Mouse (Mus musculus): ENCODE data around the gene Msn. TPM values are rescaled to one million over a fixed set of nuclear protein-coding genes. Genes with fewer than 3 reads are reported as not detected.

Gene Msn
- polyA plus RNA-seq, 1 experiment from 2014 or later, result 66.1 TPM

GRCm38 (mm10) chrX:96117366-96117765, 21.5 kb downstream of the Msn start:
- Histone ChIP-seq H3K36me3 (no peaks in the 10 kb centered on the region), H3K9ac (replicated peaks) (no peak overlapping the region), H3K4me2 (no peak overlapping the region), H3K27me3 (no peaks in the 10 kb centered on the region), H3K4me3 (replicated peaks) (no peak overlapping the region), H3K9me3 (no peaks in the 10 kb centered on the region), H3K27ac (no peak overlapping the region), H3K4me1 (replicated peaks) (no peaks in the 10 kb centered on the region)
- 92% methylated on average over 1 of the region's 1 CpGs for WGBS
- ATAC-seq (ENCODE audit: insufficient number of reproducible peaks, insufficient read depth, low FRiP score, low TSS enrichment, low read depth), result no peak

DNA sequence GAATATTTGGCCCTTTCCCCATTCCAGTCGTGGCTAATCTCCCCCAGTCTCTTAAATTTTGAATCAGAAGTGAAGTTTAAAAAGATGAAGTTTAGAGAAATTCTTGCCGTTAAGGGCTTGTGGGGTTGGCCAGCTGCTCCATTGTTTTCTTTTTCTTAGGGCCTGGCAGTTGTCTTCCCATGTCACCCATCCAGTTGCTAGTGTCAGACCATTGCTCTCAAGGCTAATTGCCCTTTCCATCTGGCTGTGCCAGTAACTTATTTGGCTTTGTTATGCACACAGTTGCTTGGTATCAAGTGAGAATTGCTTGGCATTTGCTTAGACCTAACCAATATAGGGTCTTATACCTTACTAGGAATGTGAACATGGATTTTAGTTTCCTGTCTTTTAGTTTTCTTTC, 24.2 kb downstream of the Msn start:
- H3K4me1 ChIP-seq (replicated peaks), result no peaks in the 10 kb centered on the region
- no peaks in the 10 kb centered on the region for H3K36me3 ChIP-seq
- no peak overlapping the region for H3K4me2 ChIP-seq
- H3K27ac ChIP-seq, result no peak overlapping the region
- no peak for ATAC-seq (ENCODE audit: insufficient number of reproducible peaks, insufficient read depth, low FRiP score, low TSS enrichment, low read depth)
- H3K27me3 ChIP-seq, result no peaks in the 10 kb centered on the region
- no peaks in the 10 kb centered on the region for H3K9me3 ChIP-seq
- 79% methylated on average over 2 of the region's 2 CpGs for WGBS
- no peak overlapping the region for H3K9ac ChIP-seq (replicated peaks)
- H3K4me3 ChIP-seq (replicated peaks), result no peak overlapping the region

GRCm38 (mm10) chrX:96121912-96122311, 26.1 kb downstream of the Msn start:
- H3K27ac ChIP-seq, result no peak overlapping the region
- WGBS, result 67% methylated on average over 1 of the region's 1 CpGs
- no peaks in the 10 kb centered on the region for H3K36me3 ChIP-seq
- no peak overlapping the region for H3K4me3 ChIP-seq (replicated peaks)
- H3K9ac ChIP-seq (replicated peaks), result no peak overlapping the region
- H3K27me3 ChIP-seq, result no peaks in the 10 kb centered on the region
- no peak overlapping the region for H3K4me2 ChIP-seq
- no peaks in the 10 kb centered on the region for H3K9me3 ChIP-seq
- H3K4me1 ChIP-seq (replicated peaks), result no peaks in the 10 kb centered on the region
- no peak for ATAC-seq (ENCODE audit: insufficient number of reproducible peaks, insufficient read depth, low FRiP score, low TSS enrichment, low read depth)

GRCm38 (mm10) chrX:96126803-96127202, 31.0 kb downstream of the Msn start:
- WGBS, result 91% methylated on average over 3 of the region's 3 CpGs
- Histone ChIP-seq H3K36me3 (no peaks in the 10 kb centered on the region), H3K9me3 (no peaks in the 10 kb centered on the region), H3K27me3 (no peaks in the 10 kb centered on the region), H3K4me2 (no peak overlapping the region), H3K27ac (no peak overlapping the region), H3K4me3 (replicated peaks) (no peak overlapping the region), H3K4me1 (replicated peaks) (no peaks in the 10 kb centered on the region), H3K9ac (replicated peaks) (no peak overlapping the region)
- no peak for ATAC-seq (ENCODE audit: insufficient number of reproducible peaks, insufficient read depth, low FRiP score, low TSS enrichment, low read depth)

DNA sequence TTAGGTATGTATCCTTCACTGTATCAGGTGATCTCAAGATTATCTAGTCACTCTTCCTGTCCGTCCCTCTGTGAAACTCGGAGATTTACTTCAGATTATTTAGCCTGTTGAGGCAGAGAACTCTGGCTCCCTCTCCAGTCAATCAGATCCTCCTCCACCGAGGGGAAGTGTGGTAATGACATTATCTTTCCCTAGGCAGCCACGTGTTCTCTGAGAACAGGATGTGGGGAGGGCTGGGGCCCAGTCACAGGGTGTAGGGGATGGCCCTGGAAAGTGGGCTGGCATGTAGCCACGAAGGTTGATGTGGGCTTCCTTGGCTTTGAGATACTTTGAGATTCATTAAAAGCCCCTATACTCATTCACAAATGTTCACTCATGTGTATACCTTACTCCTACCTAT, 34.3 kb downstream of the Msn start:
- 50% methylated on average over 5 of the region's 5 CpGs for WGBS
- no peak overlapping the region for H3K9ac ChIP-seq (replicated peaks)

GRCm38 (mm10) chrX:96130663-96131062, 34.8 kb downstream of the Msn start:
- Histone ChIP-seq H3K9me3 (no peaks in the 10 kb centered on the region), H3K4me3 (replicated peaks) (no peak overlapping the region), H3K36me3 (no peaks in the 10 kb centered on the region), H3K9ac (replicated peaks) (no peak overlapping the region), H3K4me2 (no peak overlapping the region), H3K27ac (no peak overlapping the region), H3K4me1 (replicated peaks) (no peaks in the 10 kb centered on the region), H3K27me3 (peaks cover 12% of the 10 kb centered on the region; the same call in 1 of the 2 replicates)
- 56% methylated on average over 6 of the region's 6 CpGs for WGBS
- ATAC-seq (ENCODE audit: insufficient number of reproducible peaks, insufficient read depth, low FRiP score, low TSS enrichment, low read depth), result no peak

More for the DNA sequence above, 34.3 kb downstream of the Msn start:
- no peak overlapping the region for H3K27ac ChIP-seq
- peaks cover 12% of the 10 kb centered on the region; the same call in 1 of the 2 replicates for H3K27me3 ChIP-seq
- H3K4me3 ChIP-seq (replicated peaks), result no peak overlapping the region
- no peak for ATAC-seq (ENCODE audit: insufficient number of reproducible peaks, insufficient read depth, low FRiP score, low TSS enrichment, low read depth)
- H3K4me1 ChIP-seq (replicated peaks), result no peaks in the 10 kb centered on the region
- no peaks in the 10 kb centered on the region for H3K9me3 ChIP-seq
- no peaks in the 10 kb centered on the region for H3K36me3 ChIP-seq
- no peak overlapping the region for H3K4me2 ChIP-seq

DNA sequence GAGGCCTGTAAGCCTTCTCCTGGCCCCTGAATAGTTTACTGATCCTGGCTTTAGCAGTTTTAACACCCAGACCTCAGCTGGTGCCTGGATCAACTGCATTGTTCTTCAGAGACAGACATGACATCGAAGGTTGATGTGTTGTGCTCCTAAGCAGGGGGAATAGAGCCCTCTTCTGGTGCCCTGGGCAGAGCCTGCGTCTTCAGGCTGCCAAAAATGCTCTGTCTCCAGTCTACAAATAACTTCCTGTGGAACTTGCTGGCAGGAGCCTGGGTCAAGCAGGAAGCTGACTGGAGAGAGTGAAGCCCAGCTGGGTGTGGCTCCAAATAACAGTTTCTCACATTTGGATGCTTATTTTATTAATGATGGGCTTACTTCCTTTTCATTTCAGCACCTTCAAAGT, 37.4 kb downstream of the Msn start:
- H3K36me3 ChIP-seq, result no peaks in the 10 kb centered on the region
- H3K4me1 ChIP-seq (replicated peaks), result no peaks in the 10 kb centered on the region
- no peak overlapping the region for H3K9ac ChIP-seq (replicated peaks)
- no peaks in the 10 kb centered on the region for H3K9me3 ChIP-seq
- H3K4me2 ChIP-seq, result no peak overlapping the region
- no peak overlapping the region for H3K4me3 ChIP-seq (replicated peaks)
- WGBS, result 60% methylated on average over 2 of the region's 2 CpGs
- no peak for ATAC-seq (ENCODE audit: insufficient number of reproducible peaks, insufficient read depth, low FRiP score, low TSS enrichment, low read depth)
- no peak overlapping the region for H3K27ac ChIP-seq
- peaks cover 12% of the 10 kb centered on the region; the same call in 1 of the 2 replicates for H3K27me3 ChIP-seq

DNA sequence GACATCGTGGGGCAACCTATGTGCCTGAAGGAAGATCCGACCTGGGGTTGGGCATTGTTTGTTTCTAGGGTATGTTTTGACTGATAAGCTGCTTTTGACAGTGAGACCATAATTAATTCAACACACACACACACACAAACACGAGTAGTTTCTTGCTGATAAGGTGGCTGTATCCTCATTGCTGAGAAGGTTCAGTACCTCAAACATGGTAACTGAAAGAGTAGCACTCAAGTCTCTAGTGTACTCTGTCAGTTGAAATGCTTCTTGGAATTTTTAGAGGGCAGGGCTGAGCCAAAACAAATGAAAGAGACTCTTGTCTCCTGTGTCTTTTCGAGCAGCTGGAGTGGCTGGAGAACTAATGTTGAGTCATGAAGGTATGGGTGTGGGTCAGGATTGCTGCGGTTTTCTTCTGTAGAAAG, 38.4 kb downstream of the Msn start:
- H3K9ac ChIP-seq (replicated peaks), result no peak overlapping the region
- WGBS, result 75% methylated on average over 5 of the region's 5 CpGs
- no peak for ATAC-seq (ENCODE audit: insufficient number of reproducible peaks, insufficient read depth, low FRiP score, low TSS enrichment, low read depth)
- no peak overlapping the region for H3K4me3 ChIP-seq (replicated peaks)
- H3K36me3 ChIP-seq, result no peaks in the 10 kb centered on the region
- no peak overlapping the region for H3K27ac ChIP-seq
- no peaks in the 10 kb centered on the region for H3K4me1 ChIP-seq (replicated peaks)
- H3K27me3 ChIP-seq, result peaks cover 12% of the 10 kb centered on the region; the same call in 1 of the 2 replicates
- no peak overlapping the region for H3K4me2 ChIP-seq
- no peaks in the 10 kb centered on the region for H3K9me3 ChIP-seq

DNA sequence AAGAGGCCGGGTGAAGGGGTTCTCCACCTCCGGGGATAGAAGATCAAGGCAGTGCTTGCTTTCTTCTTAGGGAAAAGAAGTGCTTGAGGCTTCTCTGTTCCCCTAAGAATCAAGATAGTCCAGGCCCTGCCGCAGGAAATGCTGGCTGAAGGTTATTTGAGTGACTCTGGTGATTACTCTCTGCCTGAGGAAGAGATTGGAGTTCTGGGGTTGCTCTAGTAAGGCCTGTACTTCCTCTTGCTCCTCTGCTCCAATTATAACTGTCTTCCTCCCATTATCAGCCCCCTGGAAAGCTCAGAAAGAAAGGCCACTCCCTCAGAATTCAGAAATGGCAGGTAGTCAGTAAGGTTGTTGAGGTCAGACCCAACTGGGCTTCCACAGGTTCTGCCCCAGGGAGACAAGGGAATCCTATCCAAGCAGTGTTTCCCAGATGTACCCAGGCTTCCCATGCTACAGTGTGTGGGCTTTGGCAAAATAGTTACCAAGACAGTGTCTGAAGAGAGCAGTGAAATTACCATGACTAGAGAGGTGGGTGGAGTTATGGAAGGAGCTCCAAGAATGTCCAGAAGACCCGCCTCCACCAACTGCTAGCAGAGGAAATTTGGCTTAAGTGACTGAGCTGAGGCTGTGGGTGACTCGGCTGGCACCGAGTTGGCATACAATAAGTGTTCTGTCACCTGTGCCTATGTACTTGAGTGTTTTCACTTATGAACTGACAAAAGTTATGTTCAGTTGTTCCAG, 39.2 kb downstream of the Msn start:
- Histone ChIP-seq H3K9me3 (no peaks in the 10 kb centered on the region), H3K27ac (no peak overlapping the region), H3K4me1 (replicated peaks) (no peaks in the 10 kb centered on the region), H3K9ac (replicated peaks) (no peak overlapping the region), H3K27me3 (peaks cover 12% of the 10 kb centered on the region; the same call in 1 of the 2 replicates), H3K36me3 (no peaks in the 10 kb centered on the region), H3K4me2 (no peak overlapping the region), H3K4me3 (replicated peaks) (no peak overlapping the region)
- 77% methylated on average over 6 of the region's 6 CpGs for WGBS
- ATAC-seq (ENCODE audit: insufficient number of reproducible peaks, insufficient read depth, low FRiP score, low TSS enrichment, low read depth), result no peak

DNA sequence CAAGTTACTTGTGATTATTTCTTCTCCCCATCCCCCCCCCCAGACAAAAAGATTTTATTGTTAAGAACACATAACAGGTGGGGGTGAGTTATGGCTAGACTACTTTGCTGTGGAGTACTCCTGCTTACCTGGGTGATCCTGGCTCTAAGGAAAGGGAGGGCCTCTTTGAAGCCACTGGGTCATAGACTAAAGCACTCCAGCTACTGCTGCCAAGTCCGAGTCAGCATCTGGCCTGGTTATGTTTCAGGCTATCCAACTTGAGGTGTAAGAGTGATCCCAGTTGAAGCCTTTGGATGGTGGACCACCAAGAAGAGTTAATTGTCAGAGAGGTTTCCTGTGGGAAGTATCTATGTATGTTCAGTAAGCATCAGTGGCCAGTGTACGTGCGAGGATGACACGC, 39.7 kb downstream of the Msn start:
- WGBS, result 88% methylated on average over 4 of the region's 4 CpGs
- Histone ChIP-seq H3K9me3 (no peaks in the 10 kb centered on the region), H3K27ac (no peak overlapping the region), H3K4me2 (no peak overlapping the region), H3K4me1 (replicated peaks) (no peaks in the 10 kb centered on the region), H3K4me3 (replicated peaks) (no peak overlapping the region), H3K36me3 (no peaks in the 10 kb centered on the region), H3K27me3 (peaks cover 12% of the 10 kb centered on the region; the same call in 1 of the 2 replicates), H3K9ac (replicated peaks) (no peak overlapping the region)
- ATAC-seq (ENCODE audit: insufficient number of reproducible peaks, insufficient read depth, low FRiP score, low TSS enrichment, low read depth), result no peak

- Histone ChIP-seq H3K4me2 (no peak overlapping the region), H3K36me3 (no peaks in the 10 kb centered on the region), H3K4me1 (replicated peaks) (no peaks in the 10 kb centered on the region), H3K4me3 (replicated peaks) (no peak overlapping the region), H3K27ac (no peak overlapping the region), H3K9me3 (no peaks in the 10 kb centered on the region), H3K27me3 (peaks cover 4% of the 10 kb centered on the region; the same call in 1 of the 2 replicates), H3K9ac (replicated peaks) (no peak overlapping the region)
- WGBS, result 89% methylated on average over 2 of the region's 2 CpGs
- ATAC-seq (ENCODE audit: insufficient number of reproducible peaks, insufficient read depth, low FRiP score, low TSS enrichment, low read depth), result no peak
Measured at GRCm38 (mm10) chrX:96139262-96139661, 43.4 kb downstream of the Msn start.

DNA sequence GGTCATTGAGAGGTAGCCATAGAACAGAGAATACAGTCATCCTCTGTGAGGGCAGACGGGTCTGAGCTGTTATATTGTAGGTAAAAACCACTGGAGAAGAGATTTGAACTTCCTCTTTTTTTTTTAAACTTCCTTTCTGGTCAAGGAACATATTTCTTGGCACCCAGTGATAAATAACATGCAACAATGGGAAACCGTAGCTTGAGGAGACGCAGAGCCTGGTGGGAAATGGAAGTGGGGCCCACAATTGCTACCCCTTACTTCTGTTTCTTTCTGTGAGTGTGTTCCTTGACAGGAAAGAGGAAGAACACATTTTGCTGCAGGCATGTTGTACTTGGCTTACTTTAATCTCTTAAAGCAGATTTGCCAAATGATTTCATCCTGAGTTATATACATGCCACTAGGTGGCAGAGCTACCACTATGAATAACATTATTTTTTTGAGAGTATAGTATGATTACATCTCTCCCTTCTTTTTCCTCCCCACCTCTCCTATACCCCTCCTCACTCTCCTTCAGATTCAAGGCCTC, 49.2 kb downstream of the Msn start:
- WGBS, result 77% methylated on average over 3 of the region's 3 CpGs

More for the DNA sequence above, 49.2 kb downstream of the Msn start:
- Histone ChIP-seq H3K4me3 (replicated peaks) (no peak overlapping the region), H3K4me1 (replicated peaks) (no peaks in the 10 kb centered on the region), H3K36me3 (no peaks in the 10 kb centered on the region), H3K9ac (replicated peaks) (no peak overlapping the region), H3K4me2 (no peak overlapping the region), H3K27me3 (no peaks in the 10 kb centered on the region), H3K27ac (no peak overlapping the region), H3K9me3 (no peaks in the 10 kb centered on the region)
- ATAC-seq (ENCODE audit: insufficient number of reproducible peaks, insufficient read depth, low FRiP score, low TSS enrichment, low read depth), result no peak
